Mouse (Mus musculus): ENCODE measurements around the gene Marc2.

Gene Marc2

GRCm38 (mm10) chr1:184853339-184853738, 7.1 kb upstream of the Marc2 start:
- DNase-seq: peak; percentile 78

GRCm38 (mm10) chr1:184851741-184852618, 5.7 kb upstream of the Marc2 start:
- peak; percentile 61 for DNase-seq

- DNase-seq: no peak
Observed at GRCm38 (mm10) chr1:184851166-184851565, 4.9 kb upstream of the Marc2 start.

- no peak for DNase-seq
Observed at GRCm38 (mm10) chr1:184846973-184847372, 722 bp upstream of the Marc2 start.

GRCm38 (mm10) chr1:184845111-184846071, 860 bp downstream of the Marc2 start:
- DNase-seq: peak; percentile 88

- DNase-seq: peak; percentile 57
Observed at GRCm38 (mm10) chr1:184844326-184845066, 1.8 kb downstream of the Marc2 start.

GRCm38 (mm10) chr1:184837649-184838048, 8.6 kb downstream of the Marc2 start:
- DNase-seq: no peak

GRCm38 (mm10) chr1:184836350-184836749, 9.9 kb downstream of the Marc2 start:
- no peak for DNase-seq

GRCm38 (mm10) chr1:184833499-184833898, 12.8 kb downstream of the Marc2 start:
- DNase-seq: no peak

- DNase-seq: peak; percentile 56
Observed at GRCm38 (mm10) chr1:184832211-184832610, 14.0 kb downstream of the Marc2 start.

GRCm38 (mm10) chr1:184829897-184830296, 16.4 kb downstream of the Marc2 start:
- no peak for DNase-seq

GRCm38 (mm10) chr1:184827175-184827701, 19.0 kb downstream of the Marc2 start:
- DNase-seq: no peak

- DNase-seq: peak; percentile 46
Observed at GRCm38 (mm10) chr1:184825093-184825492, 21.2 kb downstream of the Marc2 start.

GRCm38 (mm10) chr1:184824439-184824851, 21.8 kb downstream of the Marc2 start:
- DNase-seq: peak; percentile 93

GRCm38 (mm10) chr1:184822678-184823077, 23.6 kb downstream of the Marc2 start:
- no peak for DNase-seq

GRCm38 (mm10) chr1:184817768-184818167, 28.5 kb downstream of the Marc2 start:
- DNase-seq: no peak

- DNase-seq: no peak
Observed at GRCm38 (mm10) chr1:184811716-184812250, 34.5 kb downstream of the Marc2 start.

- no peak for DNase-seq
Observed at GRCm38 (mm10) chr1:184810780-184811575, 35.3 kb downstream of the Marc2 start, which contains the start of gene Marc1. Gene Marc1, minus strand, starts transcription at chr1:184811313.

GRCm38 (mm10) chr1:184809578-184810001, 36.7 kb downstream of the Marc2 start:
- DNase-seq: no peak

GRCm38 (mm10) chr1:184808418-184809012, 37.7 kb downstream of the Marc2 start:
- DNase-seq: no peak

Data from thymus, postnatal 4 days (tissue).